Mouse (Mus musculus) yolk sac, embryonic 10.5 days (tissue): ENCODE results near the gene Fam102a.

Source experiments
- DNase-seq: peaks from one replicate; pipeline ENCODE4 v3.0.0-alpha.2; 2017; ENCODE audit warnings: low spot score

Fam102a gene

DNA sequence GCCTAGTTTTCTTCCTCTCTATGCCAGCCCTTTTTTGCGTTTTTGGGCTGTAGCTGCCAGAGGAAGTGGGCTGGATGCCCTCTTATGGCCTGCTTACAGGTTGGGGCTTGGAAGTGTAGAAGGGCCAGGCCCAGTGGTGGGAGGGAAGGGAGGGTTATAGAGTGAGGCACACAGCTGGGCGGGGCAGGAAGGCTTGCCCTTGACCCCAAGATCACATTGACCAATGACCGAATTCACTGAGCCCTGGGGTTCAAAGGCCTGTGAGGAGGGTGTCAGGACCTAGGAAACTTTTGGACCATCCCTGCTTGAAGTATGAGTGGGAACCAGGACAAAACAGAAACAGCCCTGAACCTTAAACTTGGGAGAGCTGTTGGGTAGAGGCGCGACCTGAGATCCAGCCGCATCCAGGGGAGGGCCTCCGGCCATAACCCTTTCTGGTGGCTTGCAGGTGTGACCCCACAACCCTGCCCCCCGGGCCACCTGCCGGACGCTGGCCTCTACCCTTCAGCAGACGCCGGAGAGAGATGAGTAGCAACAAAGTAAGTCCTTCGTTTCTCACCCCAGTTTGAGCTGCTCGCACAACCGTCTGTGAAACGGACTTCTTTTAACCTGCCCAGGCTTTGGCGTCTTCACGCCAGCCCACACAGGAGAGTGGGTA lies 73.8 kb downstream of the Fam102a start:
- DNase-seq: no peak

DNA sequence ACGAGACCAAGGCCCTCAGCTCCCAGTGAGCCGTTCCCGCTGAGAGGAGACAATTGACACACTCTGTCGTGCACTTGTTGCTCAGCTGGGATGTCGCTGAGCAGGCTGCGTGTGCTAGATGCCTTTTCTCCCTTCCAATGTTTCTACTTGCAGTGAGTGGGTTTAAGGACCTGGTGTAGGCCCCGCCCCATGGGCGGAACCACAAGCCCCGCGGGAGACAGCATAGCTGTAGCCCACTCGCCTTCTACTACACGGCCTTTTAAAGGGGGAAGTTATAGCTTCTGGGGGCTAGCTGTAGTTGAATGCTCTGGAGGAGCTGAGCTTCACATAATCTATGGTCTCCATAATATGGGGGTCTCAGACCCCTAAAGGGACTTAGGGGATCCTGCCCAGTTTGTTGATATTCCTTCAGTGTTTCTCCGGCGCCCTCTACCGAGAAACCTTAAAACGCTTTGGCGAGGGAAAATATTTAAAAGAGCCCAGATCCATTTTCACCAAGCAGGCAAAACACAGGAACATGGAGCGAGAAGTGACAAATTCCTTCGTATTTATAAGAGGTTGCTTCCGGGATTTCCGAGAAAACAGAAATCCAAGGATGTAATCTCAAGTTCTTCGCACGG lies 75.6 kb downstream of the Fam102a start:
- no peak for DNase-seq

DNA sequence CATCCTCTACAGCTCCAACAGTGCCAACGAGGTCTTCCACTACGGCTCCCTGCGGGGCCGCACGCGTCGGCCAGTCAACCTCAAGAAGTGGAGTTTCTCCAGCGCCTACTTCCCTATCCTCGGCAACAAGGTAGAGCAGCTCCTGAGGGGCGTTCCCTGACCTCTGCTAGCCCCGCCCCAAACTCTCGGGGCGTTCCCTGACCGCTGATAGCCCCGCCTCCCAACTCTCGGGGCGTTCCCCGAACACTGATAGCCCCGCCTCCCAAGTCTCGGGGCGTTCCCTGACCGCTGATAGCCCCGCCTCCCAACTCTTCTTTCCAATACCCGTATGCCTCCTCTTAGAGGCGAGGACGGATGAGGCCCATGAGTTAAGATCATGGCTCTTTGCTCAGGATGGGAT lies 77.1 kb downstream of the Fam102a start:
- no peak for DNase-seq

DNA sequence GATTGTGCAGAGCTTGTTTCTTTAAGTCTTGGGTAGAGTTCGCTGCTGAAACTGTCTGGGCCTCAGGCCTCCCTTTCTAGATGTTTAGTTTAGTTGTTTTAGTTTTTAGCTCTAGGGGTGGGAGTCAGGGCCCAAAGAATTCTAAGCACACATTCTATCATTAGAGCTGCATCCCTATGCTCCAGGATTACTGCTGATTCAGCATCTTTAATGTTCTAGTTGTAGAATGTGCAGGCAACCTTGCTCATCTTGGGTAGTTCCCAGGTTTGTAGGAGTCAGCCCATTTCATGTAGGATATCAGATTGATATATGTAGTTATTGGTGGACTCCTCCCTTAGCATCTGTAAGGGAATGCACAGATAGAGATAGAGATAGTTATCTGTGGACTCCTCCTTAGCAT lies 82.0 kb downstream of the Fam102a start:
- DNase-seq: no peak

DNA sequence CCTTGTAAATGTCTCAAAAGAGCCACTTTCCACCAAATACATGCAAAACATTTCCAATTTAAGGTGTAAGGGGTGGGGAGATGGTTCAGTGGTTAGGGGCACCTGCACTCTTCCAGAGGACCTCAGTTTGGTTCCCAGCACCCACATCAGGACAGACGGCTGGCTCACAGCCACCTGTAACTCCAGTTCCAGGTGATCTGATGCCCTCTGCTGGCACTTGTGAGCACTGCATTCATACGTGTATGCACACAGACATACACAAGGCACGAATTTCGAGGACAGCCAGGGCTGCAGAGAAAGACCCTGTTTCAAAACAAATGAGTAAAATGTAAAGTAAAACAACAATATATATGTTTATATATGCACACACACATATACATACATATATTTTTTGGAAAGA lies 82.5 kb downstream of the Fam102a start:
- no peak for DNase-seq

DNA sequence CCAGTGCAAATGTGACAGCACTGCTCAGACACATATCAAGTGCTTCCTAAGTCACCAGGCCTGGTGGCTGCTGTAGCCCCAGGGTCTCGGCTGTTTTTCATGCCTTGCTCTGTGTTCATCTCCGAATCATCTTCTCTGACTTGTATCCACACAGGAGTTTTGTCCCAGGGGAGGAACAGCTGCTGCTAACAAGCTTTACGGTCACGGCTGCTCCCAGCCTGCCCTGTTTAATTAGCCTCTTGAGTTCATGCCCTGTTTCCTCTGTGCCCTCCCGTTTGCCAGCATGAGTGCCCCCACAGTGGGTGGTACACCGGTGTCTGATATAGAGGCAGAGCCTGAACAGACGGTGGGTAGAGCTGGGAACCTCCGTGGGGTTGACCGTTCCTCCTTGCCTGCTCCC lies 82.9 kb downstream of the Fam102a start:
- DNase-seq: no peak
